Mouse (Mus musculus) CH12.LX (cell line): Measurements from ENCODE around the gene Fstl4. TPM values are rescaled to one million over a fixed set of nuclear protein-coding genes. Genes with fewer than 3 reads are reported as not detected.
A peak's percentile ranks its signal among the peaks of the same experiment; 100 is the strongest.

Experiments
- DNase-seq: peaks from one replicate; pipeline ENCODE4 v3.0.0-alpha.2; 2013; ENCODE audit errors: extremely low read depth
- H3K27ac ChIP-seq: 2 replicates; pipeline ENCODE4 v1.5.1; 2012; ENCODE audit warnings: low read depth, mild to moderate bottlenecking, control low read depth, moderate library complexity; ENCODE audit not compliant: insufficient read depth
- H3K27me3 ChIP-seq: replicated peaks from 2 replicates; pipeline ENCODE3; 2012; ENCODE audit warnings: inconsistent platforms
- H3K36me3 ChIP-seq, 2 experiments: replicated peaks in 1 of 2; 2 replicates each; pipeline versions ENCODE3 to v1.6.1; 2012; ENCODE audit warnings: inconsistent platforms in 1 of 2, low read length in 1 of 2, mild to moderate bottlenecking in 1 of 2, mixed read lengths in 1 of 2, moderate library complexity in 1 of 2; ENCODE audit not compliant: control insufficient read depth in 1 of 2, insufficient read depth in 1 of 2
- H3K4me1 ChIP-seq, 2 experiments: 2 replicates each; pipeline ENCODE4 v1.6.1; 2012; ENCODE audit warnings: inconsistent platforms in 1 of 2, moderate library complexity in 1 of 2; ENCODE audit not compliant: insufficient read depth in 2 of 2, control insufficient read depth in 1 of 2
- H3K4me2 ChIP-seq: 2 replicates; pipeline ENCODE4 v1.6.1; 2012; ENCODE audit warnings: low read depth, mild to moderate bottlenecking, control low read depth; ENCODE audit not compliant: poor library complexity, insufficient read depth, severe bottlenecking
- H3K4me3 ChIP-seq, 3 experiments: fragments of 150-350 bp in 1 of 3; sonication (generic) in 1 of 3; replicated peaks in 1 of 3; 2 replicates each; pipeline versions ENCODE3 to v1.5.1; 2011 to 2012; ENCODE audit warnings: low read depth in 2 of 3, low read length in 2 of 3, mild to moderate bottlenecking in 2 of 3, moderate library complexity in 2 of 3, control low read depth in 1 of 3, improper control_type of control experiment in 1 of 3, inconsistent platforms in 1 of 3, mixed read lengths in 1 of 3; ENCODE audit not compliant: poor library complexity in 1 of 3
- H3K79me2 ChIP-seq: replicated peaks from 2 replicates; pipeline ENCODE4 v1.6.1; 2012; ENCODE audit warnings: mild to moderate bottlenecking, moderate library complexity; ENCODE audit not compliant: control insufficient read depth, poor library complexity, insufficient read depth, severe bottlenecking; ENCODE audit errors: extremely low read depth
- H3K9ac ChIP-seq: 2 replicates; pipeline ENCODE4 v1.6.1; 2012; ENCODE audit warnings: low read depth, mild to moderate bottlenecking, control low read depth, moderate library complexity; ENCODE audit not compliant: insufficient read depth
- H3K9me3 ChIP-seq: replicated peaks from 2 replicates; pipeline ENCODE3; 2012; ENCODE audit warnings: low read length, inconsistent platforms, mixed read lengths
- CHD2 ChIP-seq: IDR thresholded peaks from 2 replicates; pipeline ENCODE4 v1.6.1; 2011; ENCODE audit warnings: low read length, improper control_type of control experiment
- CTCF ChIP-seq, 2 experiments: IDR thresholded peaks in 1 of 2; conservative IDR thresholded peaks in 1 of 2; 2 replicates each; pipeline ENCODE4 v1.5.1; 2011 to 2012; ENCODE audit warnings: low read depth in 2 of 2, low read length in 2 of 2, improper control_type of control experiment in 1 of 2, inconsistent platforms in 1 of 2, mild to moderate bottlenecking in 1 of 2, moderate library complexity in 1 of 2
- E2F4 ChIP-seq: IDR thresholded peaks from 2 replicates; pipeline ENCODE4 v1.6.1; 2011; ENCODE audit warnings: low read depth, low read length, improper control_type of control experiment; ENCODE audit not compliant: insufficient replicate concordance
- ELF1 ChIP-seq: IDR thresholded peaks from 2 replicates; pipeline ENCODE4 v1.6.1; 2014; ENCODE audit warnings: low read depth, mild to moderate bottlenecking, inconsistent platforms, low read length, improper control_type of control experiment
- ETS1 ChIP-seq: conservative IDR thresholded peaks from 2 replicates; pipeline ENCODE4 v1.6.1; 2012; ENCODE audit warnings: low read depth, mild to moderate bottlenecking, inconsistent platforms, low read length, improper control_type of control experiment, moderate library complexity
- IRF4 ChIP-seq: IDR thresholded peaks from 2 replicates; pipeline ENCODE4 v1.6.1; 2014; ENCODE audit warnings: low read depth, mild to moderate bottlenecking, inconsistent platforms, low read length, improper control_type of control experiment
- JUN ChIP-seq: IDR thresholded peaks from 2 replicates; pipeline ENCODE4 v1.6.1; 2011; ENCODE audit warnings: low read depth, mild to moderate bottlenecking, low read length, improper control_type of control experiment, moderate library complexity; ENCODE audit not compliant: insufficient read depth
- JUND ChIP-seq: conservative IDR thresholded peaks from 2 replicates; pipeline ENCODE4 v1.6.1; 2011; ENCODE audit warnings: low read depth, low read length, improper control_type of control experiment
- MAX ChIP-seq: IDR thresholded peaks from 2 replicates; pipeline ENCODE4 v1.6.1; 2011; ENCODE audit warnings: low read length, improper control_type of control experiment
- MEF2A ChIP-seq: IDR thresholded peaks from 2 replicates; pipeline ENCODE4 v1.6.1; 2014; ENCODE audit warnings: low read depth, mild to moderate bottlenecking, inconsistent platforms, low read length, improper control_type of control experiment, borderline replicate concordance
- MYC ChIP-seq: IDR thresholded peaks from 2 replicates; pipeline ENCODE4 v1.6.1; 2011; ENCODE audit warnings: low read depth, mild to moderate bottlenecking, improper control_type of control experiment, low read length
- NELFE ChIP-seq: IDR thresholded peaks from 2 replicates; pipeline ENCODE4 v1.6.1; 2011; ENCODE audit warnings: low read depth, low read length, improper control_type of control experiment
- RAD21 ChIP-seq: IDR thresholded peaks from 2 replicates; pipeline ENCODE4 v1.6.1; 2011; ENCODE audit warnings: low read depth, mild to moderate bottlenecking, low read length, improper control_type of control experiment, moderate library complexity
- SIN3A ChIP-seq: IDR thresholded peaks from 2 replicates; pipeline ENCODE4 v1.6.1; 2012; ENCODE audit warnings: low read length, improper control_type of control experiment, inconsistent platforms
- TCF12 ChIP-seq: IDR thresholded peaks from 2 replicates; pipeline ENCODE4 v1.6.1; 2014; ENCODE audit warnings: low read depth, mild to moderate bottlenecking, inconsistent platforms, low read length, improper control_type of control experiment
- UBTF ChIP-seq: IDR thresholded peaks from 2 replicates; pipeline ENCODE4 v1.6.1; 2012; ENCODE audit warnings: low read depth, mild to moderate bottlenecking, inconsistent platforms, low read length, improper control_type of control experiment, moderate library complexity
- USF1 ChIP-seq: IDR thresholded peaks from 2 replicates; pipeline ENCODE4 v1.6.1; 2014; ENCODE audit warnings: low read depth, mild to moderate bottlenecking, inconsistent platforms, low read length, improper control_type of control experiment
- USF2 ChIP-seq: conservative IDR thresholded peaks from 2 replicates; pipeline ENCODE4 v1.6.1; 2011; ENCODE audit warnings: low read depth, low read length, improper control_type of control experiment
- ZMIZ1 ChIP-seq: IDR thresholded peaks from 2 replicates; pipeline ENCODE4 v1.6.1; 2012; ENCODE audit warnings: low read depth, mild to moderate bottlenecking, inconsistent platforms, low read length, improper control_type of control experiment
- ZNF384 ChIP-seq: IDR thresholded peaks from 2 replicates; pipeline ENCODE4 v1.6.1; 2012; ENCODE audit warnings: low read depth, low read length, improper control_type of control experiment, inconsistent platforms
- dilution Hi-C: fragments of 300-500 bp; cut with MboI; formaldehyde crosslinking; loops from 2 replicates; pipeline ENCODE4 v1.14.3; 2020; ENCODE audit warnings: low sequenced_read_pairs; ENCODE audit not compliant: extremely low pct_unique_long_range_greater_than_20kb, extremely low pct_ligation_motif_present
- in situ Hi-C: fragments of 300-500 bp; cut with MboI; formaldehyde crosslinking; loops from 3 replicates; pipeline ENCODE4 v1.14.3; 2019; ENCODE audit warnings: low sequenced_read_pairs, low pct_ligation_motif_present, low pct_unique_long_range_greater_than_20kb, mixed read lengths
- polyA plus RNA-seq: library from polyadenylated mRNA; unstranded; fragments of >175 nt; gene quantifications from 2 replicates; pipeline ENCODE4 v1.2.1, GENCODE M21; 2012; ENCODE audit warnings: low read depth; ENCODE audit not compliant: insufficient read length
- total RNA-seq, 2 experiments: library from RNA; depleted of rRNA; stranded (reverse); fragments of 300-350 nt in 1 of 2; fragments of >200 nt in 1 of 2; gene quantifications; 2 replicates each; pipeline ENCODE4 v1.2.3; 2012 to 2014

The Fstl4 gene
- total and polyA plus RNA-seq, 3 experiments: not detected

- no peak overlapping the region for H3K27ac ChIP-seq
- no peak for TF ChIP-seq MAX
- no peak for TF ChIP-seq ELF1
- no peak for TF ChIP-seq ETS1
- no peak for TF ChIP-seq MYC
- no peak for TF ChIP-seq ZMIZ1
- no peak for TF ChIP-seq TCF12
- no peak for TF ChIP-seq UBTF
- TF ChIP-seq SIN3A: no peak
- TF ChIP-seq MEF2A: no peak
- no peak for TF ChIP-seq CHD2
- dilution Hi-C loops: no loop called here
Measured at GRCm38 (mm10) chr11:53231836-53232235, 467.4 kb downstream of the Fstl4 start.

GRCm38 (mm10) chr11:53233590-53233989, 469.2 kb downstream of the Fstl4 start:
- in situ Hi-C loops: no loop called here
- peaks cover 6 to 12% of the 10 kb centered on the region in 2 experiments; a peak in 3 of 4 replicates for H3K4me1 ChIP-seq
- H3K27me3 ChIP-seq: no peaks in the 10 kb centered on the region
- no peaks in the 10 kb centered on the region for H3K36me3 ChIP-seq
- no peak overlapping the region for H3K4me2 ChIP-seq
- H3K4me3 ChIP-seq: no peak overlapping the region
- no peak overlapping the region for H3K27ac ChIP-seq
- dilution Hi-C loops: no loop called here
- H3K9me3 ChIP-seq: peaks cover 9% of the 10 kb centered on the region
- peak; percentile 88 for TF ChIP-seq ZNF384
- no peak for TF ChIP-seq NELFE
- no peak for TF ChIP-seq CHD2
- TF ChIP-seq IRF4: peak; percentile 28; the same call in 1 of the 2 replicates
- TF ChIP-seq JUN: no peak
- TF ChIP-seq USF2: no peak
- TF ChIP-seq JUND: no peak
- TF ChIP-seq CTCF (conservative IDR thresholded peaks at IDR 0.05 in 1 of 2, IDR thresholded peaks at IDR 0.05 in 1 of 2; ENCODE audit: low read depth in 2 of 2, low read length in 2 of 2): no peak
- TF ChIP-seq RAD21: no peak
- TF ChIP-seq E2F4: no peak
- TF ChIP-seq USF1: no peak
- no peak overlapping the region for H3K9ac ChIP-seq
- DNase-seq: no peak
- no peaks in the 10 kb centered on the region for H3K79me2 ChIP-seq

More at GRCm38 (mm10) chr11:53231836-53232235, 467.4 kb downstream of the Fstl4 start:
- Histone ChIP-seq H3K9me3 (peaks cover 7% of the 10 kb centered on the region), H3K4me3 (no peak overlapping the region), H3K4me1 (peaks cover 6 to 12% of the 10 kb centered on the region in 2 experiments; a peak in 3 of 4 replicates), H3K9ac (no peak overlapping the region), H3K79me2 (no peaks in the 10 kb centered on the region), H3K36me3 (no peaks in the 10 kb centered on the region), H3K27me3 (no peaks in the 10 kb centered on the region), H3K4me2 (no peak overlapping the region)
- no peak for DNase-seq
- in situ Hi-C loops: no loop called here
